In genomic region chr5:74064844-74065243, GRCm38 (mm10) we compare ENCODE assay signal across 9 mouse cellular contexts. TPM values are rescaled to one million over a fixed set of nuclear protein-coding genes. Genes with fewer than 3 reads are reported as not detected.
A peak's percentile ranks its signal among the peaks of the same experiment; 100 is the strongest.
DNase-seq lines count a peak whose midpoint lies in the region; ATAC-seq and TF ChIP-seq lines count a peak whose summit lies in the region.
"Had no signal": no experiment of that assay in that cellular context is flagged by ENCODE, and none has a peak within 500 bp of the region (broad histone marks: within the 10 kb centered on the region; RNA-seq: fewer than 3 reads in every experiment).

No protein-coding gene starts in this region.

- 88% methylated on average over 7 of the region's 7 CpGs for WGBS in forebrain, embryonic 10.5 days
- 84% methylated on average over 7 of the region's 7 CpGs for WGBS in forebrain, embryonic 12.5 days
- 72% methylated on average over 7 of the region's 7 CpGs for WGBS in limb, embryonic 14.5 days

- peak overlapping the region; percentile 95; the same call in 1 of the 2 replicates for H3K4me3 ChIP-seq in forebrain, embryonic 10.5 days
- no peak overlapping the region for H3K4me3 ChIP-seq in forebrain, embryonic 12.5 days (replicated peaks)
- H3K4me3 ChIP-seq in limb, embryonic 14.5 days (replicated peaks; ENCODE audit: low read length) = 0 out of 2 replicates have a peak overlapping the region, but pooled peaks have one; percentile 4

- peak overlapping the region; percentile 31; the same call in 1 of the 2 replicates for H3K27ac ChIP-seq in forebrain, embryonic 10.5 days
- H3K27ac ChIP-seq in forebrain, embryonic 12.5 days = no peak overlapping the region
- no peak overlapping the region for H3K27ac ChIP-seq in limb, embryonic 14.5 days (replicated peaks; ENCODE audit: low read depth, low read length)

- peaks cover 9% of the 10 kb centered on the region; the same call in 1 of the 2 replicates for H3K36me3 ChIP-seq in forebrain, embryonic 10.5 days (replicated peaks)
- H3K36me3 ChIP-seq in forebrain, embryonic 12.5 days (replicated peaks) = no peaks in the 10 kb centered on the region
- H3K36me3 ChIP-seq in limb, embryonic 14.5 days (ENCODE audit: control insufficient read depth, insufficient read depth, low read length) = no peaks in the 10 kb centered on the region; the same call in 1 of the 2 replicates

- no peak for DNase-seq in forebrain, embryonic 10.5 days (ENCODE audit: extremely low spot score, low spot score)
- DNase-seq in spleen, adult 12 weeks (ENCODE audit: low spot score) = peak; percentile 66
- DNase-seq in spleen, adult 18-20 months = no peak
- DNase-seq in limb, embryonic 14.5 days (ENCODE audit: low spot score) = no peak
- DNase-seq in yolk sac, embryonic 10.5 days (ENCODE audit: low spot score) = peak; percentile 22
- DNase-seq in urinary bladder, adult 2 months (ENCODE audit: low spot score) = no peak
- no peak for DNase-seq in frontal cortex, postnatal 36 days (ENCODE audit: low spot score in 2 of 2)

- no peaks in the 10 kb centered on the region for H3K27me3 ChIP-seq in forebrain, embryonic 10.5 days (ENCODE audit: poor library complexity, severe bottlenecking)
- H3K27me3 ChIP-seq in forebrain, embryonic 12.5 days = no peaks in the 10 kb centered on the region
- H3K27me3 ChIP-seq in limb, embryonic 14.5 days (ENCODE audit: control insufficient read depth, insufficient read depth, low read length) = no peaks in the 10 kb centered on the region
- H3K27me3 ChIP-seq: CH12.LX had no signal

- ATAC-seq in forebrain, embryonic 12.5 days (ENCODE audit: low FRiP score) = no peak
- ATAC-seq in limb, embryonic 14.5 days (ENCODE audit: low FRiP score, low read depth) = no peak

- no peak overlapping the region for H3K9ac ChIP-seq in forebrain, embryonic 12.5 days
- no peak overlapping the region for H3K9ac ChIP-seq in limb, embryonic 14.5 days (ENCODE audit: low read depth, low read length, severe bottlenecking)

- H3K9me3 ChIP-seq in forebrain, embryonic 10.5 days = no peaks in the 10 kb centered on the region
- H3K9me3 ChIP-seq in forebrain, embryonic 12.5 days = no peaks in the 10 kb centered on the region
- H3K9me3 ChIP-seq in limb, embryonic 14.5 days (ENCODE audit: control insufficient read depth, low read length) = no peaks in the 10 kb centered on the region

- H3K4me2 ChIP-seq in forebrain, embryonic 12.5 days = no peak overlapping the region
- peak overlapping the region; percentile 82 for H3K4me2 ChIP-seq in limb, embryonic 14.5 days (replicated peaks; ENCODE audit: low read depth, low read length, severe bottlenecking)

- peaks cover 49% of the 10 kb centered on the region for H3K4me1 ChIP-seq in forebrain, embryonic 10.5 days
- peaks cover 35% of the 10 kb centered on the region for H3K4me1 ChIP-seq in forebrain, embryonic 12.5 days
- H3K4me1 ChIP-seq in limb, embryonic 14.5 days (ENCODE audit: control insufficient read depth, insufficient read depth, low read length) = peaks cover 53% of the 10 kb centered on the region

- no peak for TF ChIP-seq POLR2A in limb, embryonic 14.5 days (IDR thresholded peaks at IDR 0.05; ENCODE audit: borderline replicate concordance, extremely low read depth, insufficient read depth, insufficient read length)

RNA-seq across cellular contexts. Expression of gene Usp46, which starts 3.4 kb away (rescaled TPM):
- polyA plus RNA-seq in forebrain, embryonic 10.5 days (2016; fragmentation: Nextera tagmentation; extraction: Ambion mirVana) = 35.6 and 36.8 TPM in 2 replicates
- 34.1 and 37.0 TPM in 2 replicates for polyA plus RNA-seq in forebrain, embryonic 12.5 days (2016; fragmentation: Nextera tagmentation; extraction: Ambion mirVana)
- polyA plus RNA-seq in limb, embryonic 14.5 days (2012; rRNA removed) = 20.0 and 20.9 TPM in 2 replicates
- polyA plus RNA-seq in limb, embryonic 14.5 days (2014; fragmentation: Nextera tagmentation; extraction: Ambion mirVana) = 39.1 and 39.9 TPM in 2 replicates
- polyA plus RNA-seq in urinary bladder, adult 2 months (2012; rRNA removed) = 19.9 and 20.2 TPM in 2 replicates

Comparison
In these comparisons a context has a peak if more than half of its experiments do, and no peak if none do; other contexts are left out.
1. DNase-seq: peak in spleen, adult 12 weeks (single experiment) and yolk sac, embryonic 10.5 days (single experiment); none in forebrain, embryonic 10.5 days (single experiment), spleen, adult 18-20 months (0 of 2), limb, embryonic 14.5 days (single experiment), urinary bladder, adult 2 months (single experiment) and frontal cortex, postnatal 36 days (0 of 2).